Mouse (Mus musculus): ENCODE measurements around the gene AC124108.1.
"Not testable (repeated sequence)": the region's sequence is repeated elsewhere in the genome, so short reads cannot be mapped to it uniquely, and the experiment has no call there.

AC124108.1 gene

DNA sequence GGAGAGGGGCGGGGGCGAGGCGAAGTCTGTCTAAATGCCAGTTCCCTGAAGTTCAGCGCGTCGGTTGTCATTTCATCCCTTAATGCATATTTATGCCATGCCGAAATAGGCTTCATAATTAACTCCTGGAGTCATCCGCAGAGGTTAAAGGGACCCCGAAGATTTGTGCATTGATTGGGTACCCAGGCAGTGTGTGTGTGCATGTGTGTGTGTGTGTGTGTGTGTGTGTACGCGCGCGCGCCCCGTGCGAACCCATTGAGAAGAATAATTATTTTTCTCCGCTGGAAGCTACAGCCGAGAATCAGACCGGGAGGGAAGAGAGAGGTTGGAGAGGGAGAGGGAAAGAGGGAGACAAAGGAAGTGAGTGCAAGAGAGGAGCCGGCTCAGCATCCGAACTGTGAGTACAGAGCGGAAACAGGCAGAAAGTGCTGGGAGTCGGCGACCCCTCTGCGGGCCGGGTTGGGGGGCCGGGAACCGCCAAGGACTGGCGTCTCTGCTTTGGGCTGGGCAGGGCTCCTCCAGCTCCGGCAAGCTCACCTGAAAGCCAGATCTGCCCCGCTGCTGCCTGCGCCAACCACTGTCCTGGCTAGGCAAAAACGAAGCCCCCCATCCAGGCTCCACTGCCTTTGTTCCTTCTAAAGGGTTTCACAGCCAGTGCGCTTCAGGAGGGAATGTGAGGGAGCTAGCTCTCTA is at the start of gene AC124108.1, which contains the start of gene Lemd1:
Gene AC124108.1 (plus strand): TSS at position 365 of the 693 bp plus-strand sequence.
Gene Lemd1 (plus strand): TSS at position 339 of the 693 bp plus-strand sequence.
- DNase-seq (ENCODE audit: low spot score), result no peak

DNA sequence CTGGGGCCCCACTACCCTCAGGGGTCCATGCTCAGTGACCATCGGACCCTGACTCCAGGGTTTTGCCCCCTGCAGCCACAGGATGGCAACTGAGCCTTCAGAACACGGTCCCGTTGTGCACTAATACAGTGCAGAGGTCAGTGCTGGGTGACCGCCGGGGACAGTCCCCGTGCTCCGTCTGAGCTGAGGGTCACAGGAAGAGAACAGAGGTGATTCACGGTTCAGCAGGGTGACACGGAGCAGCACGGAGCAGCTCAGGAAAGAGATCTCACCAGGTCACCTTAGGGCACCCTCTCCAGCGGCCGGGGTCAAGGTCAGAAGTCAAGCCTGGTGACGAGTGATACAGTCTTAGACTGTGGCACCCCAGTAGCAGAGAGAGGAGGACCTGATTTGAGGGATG is 49.5 kb upstream of the AC124108.1 start:
- DNase-seq (ENCODE audit: low spot score), result no peak

DNA sequence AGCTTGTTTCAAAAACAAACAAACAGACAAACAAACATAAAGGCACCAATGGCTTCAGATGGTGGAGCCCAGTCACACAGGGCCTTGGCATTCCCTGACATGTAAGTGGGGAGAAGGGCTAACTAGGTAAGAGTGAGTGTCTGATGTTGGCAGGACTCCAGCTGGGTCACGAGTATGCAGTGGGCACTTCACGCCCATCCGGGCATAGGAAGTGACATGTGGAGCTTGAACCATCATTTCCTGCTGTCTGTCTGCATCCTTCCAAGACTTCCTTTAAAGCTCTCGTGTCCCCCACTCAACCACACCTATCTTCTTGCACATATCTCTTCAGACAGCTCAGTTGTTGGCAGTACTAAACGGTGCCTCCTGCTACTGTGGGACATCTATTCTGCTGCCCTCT is 48.2 kb upstream of the AC124108.1 start:
- no peak for DNase-seq (ENCODE audit: low spot score)

DNA sequence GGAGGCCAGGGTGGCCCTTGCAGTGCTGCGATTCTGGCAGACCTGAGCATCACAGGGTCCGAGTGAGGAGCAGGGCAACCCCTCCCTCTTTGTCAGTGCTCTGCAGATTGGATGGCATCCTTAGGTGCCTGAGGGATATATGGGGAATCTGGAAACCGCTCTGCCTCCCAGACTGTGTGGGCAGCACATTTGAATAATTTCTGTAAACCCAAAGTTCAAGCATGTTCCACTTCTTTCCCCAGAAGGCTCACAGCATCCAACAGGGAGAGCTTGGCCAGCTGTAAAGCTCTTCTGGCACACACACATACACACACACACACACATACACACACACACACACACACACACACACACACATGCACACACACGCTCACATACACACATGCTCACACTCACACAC is 47.5 kb upstream of the AC124108.1 start:
- DNase-seq (ENCODE audit: low spot score), result no peak

DNA sequence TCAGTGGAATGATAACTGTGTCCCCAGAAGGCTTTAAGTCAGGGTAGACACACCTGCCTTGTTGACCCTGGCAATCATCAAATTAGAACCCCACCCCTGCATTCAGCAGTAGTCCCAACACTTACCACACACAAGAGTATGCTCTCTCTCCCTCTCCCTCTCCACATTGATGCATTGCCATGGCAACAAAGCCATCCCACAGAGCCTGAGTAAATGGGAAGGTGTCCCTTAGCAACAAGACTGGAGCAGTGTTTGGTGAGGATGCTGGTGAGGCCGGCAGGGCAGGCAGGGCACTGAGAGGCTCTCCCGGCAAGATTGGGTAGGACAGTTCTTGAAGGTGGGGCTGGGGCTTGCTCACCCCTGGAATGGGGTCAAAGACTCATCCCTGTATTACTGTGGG is 47.0 kb upstream of the AC124108.1 start:
- no peak for DNase-seq (ENCODE audit: low spot score)

DNA sequence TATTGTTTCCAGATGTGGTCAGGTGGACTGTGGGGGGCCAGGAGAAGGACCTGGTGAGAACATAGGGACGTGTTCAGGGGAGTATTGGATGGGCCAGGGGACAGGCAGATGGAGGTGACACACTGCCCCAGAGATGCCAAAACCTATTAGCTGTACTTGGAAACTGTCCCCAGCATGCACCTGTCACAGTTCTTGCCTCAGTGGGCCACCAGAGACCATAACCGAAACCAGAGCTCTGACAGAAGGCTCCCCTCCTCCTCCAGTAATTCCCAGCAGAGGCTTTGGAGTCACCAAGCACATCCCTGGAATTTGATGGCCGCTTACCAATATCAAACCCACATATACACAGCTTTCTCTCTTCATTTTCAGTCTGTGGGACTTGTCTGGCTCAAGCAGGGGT is 46.4 kb upstream of the AC124108.1 start:
- no peak for DNase-seq (ENCODE audit: low spot score)

DNA sequence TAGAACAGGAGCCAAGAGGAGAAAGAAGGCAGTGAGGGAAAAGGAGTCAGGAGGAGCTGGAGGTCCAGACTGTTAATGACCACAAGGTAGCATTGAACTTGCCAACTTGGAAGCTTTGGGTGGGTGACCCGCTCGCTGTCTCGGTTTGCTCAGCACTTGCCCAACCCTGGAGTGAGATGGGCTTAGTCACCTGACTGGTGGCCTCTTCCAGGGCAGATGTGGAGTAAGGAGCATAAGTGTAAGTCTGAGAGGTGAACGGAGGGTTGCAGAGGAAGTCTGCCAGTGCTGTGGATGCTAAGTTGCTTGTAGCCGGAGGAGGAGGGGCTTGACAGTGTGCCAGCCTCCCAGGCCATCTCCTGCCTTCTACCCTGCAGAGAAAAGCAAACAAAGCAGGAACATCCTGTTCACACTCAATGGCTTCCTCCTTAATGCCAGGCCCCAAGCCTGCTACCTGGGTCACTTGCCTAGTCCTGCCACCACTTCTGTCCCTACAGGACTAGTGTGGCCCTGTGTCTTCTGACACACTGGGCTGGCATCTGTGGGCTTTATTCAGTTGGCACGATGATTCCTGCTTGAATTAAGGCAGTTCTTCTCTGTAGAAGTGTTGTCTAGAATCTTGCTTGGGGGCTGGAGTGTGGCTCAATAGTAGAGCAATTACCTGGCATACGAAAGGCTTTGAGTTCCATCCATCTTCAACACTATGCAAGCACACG is 45.1 kb upstream of the AC124108.1 start:
- no peak for DNase-seq (ENCODE audit: low spot score)

DNA sequence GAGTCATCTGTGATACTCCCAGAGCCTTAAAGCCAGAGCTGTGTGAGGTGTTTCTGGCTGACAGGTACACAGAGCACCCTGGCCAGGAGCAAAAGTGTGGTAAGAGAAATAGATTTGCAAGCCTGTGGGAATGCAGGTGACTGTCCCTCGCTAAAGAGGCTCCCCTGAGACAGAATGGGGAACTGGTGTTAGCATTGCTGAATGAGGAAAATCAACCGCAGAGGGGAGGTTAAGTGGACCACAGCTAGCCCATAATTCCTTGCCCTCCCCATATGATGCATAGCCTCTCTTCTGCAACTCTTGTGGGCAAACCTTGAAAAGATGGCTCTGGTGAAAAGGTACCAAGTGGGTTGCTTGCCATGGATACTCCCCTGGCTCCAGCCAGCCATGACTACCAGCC is 41.8 kb upstream of the AC124108.1 start:
- no peak for DNase-seq (ENCODE audit: low spot score)

DNA sequence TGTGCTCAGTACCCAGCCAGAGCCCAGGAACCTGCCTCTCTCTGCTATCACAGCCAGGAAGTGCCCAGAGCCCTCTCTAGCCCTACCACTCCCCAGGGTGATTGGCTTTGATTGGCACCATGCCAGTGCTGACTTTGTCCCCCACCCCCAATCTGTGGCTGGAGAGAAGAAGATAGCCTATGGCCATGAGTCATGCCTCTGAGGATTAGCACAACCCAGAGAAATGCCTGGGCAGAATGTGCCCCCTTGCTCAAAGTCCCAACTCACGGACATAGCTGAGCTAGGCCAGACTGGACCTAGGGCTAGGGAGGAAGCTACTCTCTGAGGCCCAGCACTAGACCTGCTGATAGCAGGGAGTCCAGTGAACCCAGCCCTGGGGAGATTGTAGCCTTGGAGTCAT is 41.1 kb upstream of the AC124108.1 start:
- no peak for DNase-seq (ENCODE audit: low spot score)

DNA sequence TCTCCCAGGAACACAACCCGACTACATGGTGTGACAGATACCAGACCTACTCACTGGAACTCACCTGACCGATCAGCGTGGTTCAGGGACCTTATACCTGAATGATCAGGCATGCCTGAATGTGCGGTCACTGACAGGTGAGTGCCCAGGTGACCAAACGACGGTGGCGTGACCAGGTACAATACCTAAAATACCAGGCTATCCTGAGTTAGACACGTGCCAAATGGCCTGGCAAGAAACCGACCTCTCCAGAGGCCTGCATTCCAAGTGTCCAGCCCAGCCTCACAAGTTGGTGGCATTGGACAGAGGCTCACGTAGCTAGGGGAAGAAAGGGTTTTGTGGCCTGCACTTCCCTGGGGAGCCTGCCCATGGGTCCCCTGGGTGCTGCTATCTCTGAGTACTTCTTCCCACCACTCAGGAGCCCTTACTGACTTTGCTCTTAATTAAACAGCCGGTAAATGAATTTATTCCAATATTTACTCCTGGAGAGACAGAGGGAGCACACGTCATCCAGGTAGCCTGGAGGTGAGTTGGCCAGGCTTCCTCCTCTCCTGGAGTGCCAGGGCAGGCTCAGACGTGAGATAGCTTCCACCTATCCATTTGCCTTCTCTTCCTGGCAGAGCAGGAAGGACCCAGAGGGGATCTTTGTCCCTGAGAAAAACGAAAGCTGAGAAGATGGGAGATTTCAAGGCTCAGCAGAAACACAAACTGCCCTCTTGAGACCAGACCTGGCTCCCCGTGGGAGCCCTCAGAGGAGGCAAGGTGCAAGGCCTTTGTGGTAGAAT is 40.2 kb upstream of the AC124108.1 start:
- no peak for DNase-seq (ENCODE audit: low spot score)

DNA sequence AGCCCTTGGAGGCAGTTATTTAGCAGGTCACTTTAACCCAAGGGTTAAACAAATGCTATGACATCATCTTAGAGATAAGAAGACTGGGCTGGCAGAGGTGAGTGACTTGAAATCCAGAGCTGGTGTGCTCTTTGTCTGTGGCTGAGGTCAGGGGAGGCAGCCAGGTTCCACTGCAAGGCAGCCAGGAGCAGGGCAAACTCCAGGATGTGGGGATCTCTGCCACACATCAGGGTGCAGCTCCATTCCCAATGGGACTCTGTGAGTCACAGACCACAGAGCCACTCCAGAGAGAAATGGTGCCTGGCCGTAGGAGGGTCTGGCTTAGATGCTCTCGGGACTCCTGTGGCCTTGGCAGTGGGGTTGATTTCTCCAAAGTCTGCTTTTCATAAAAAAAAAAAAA is 39.3 kb upstream of the AC124108.1 start:
- DNase-seq (ENCODE audit: low spot score), result no peak

DNA sequence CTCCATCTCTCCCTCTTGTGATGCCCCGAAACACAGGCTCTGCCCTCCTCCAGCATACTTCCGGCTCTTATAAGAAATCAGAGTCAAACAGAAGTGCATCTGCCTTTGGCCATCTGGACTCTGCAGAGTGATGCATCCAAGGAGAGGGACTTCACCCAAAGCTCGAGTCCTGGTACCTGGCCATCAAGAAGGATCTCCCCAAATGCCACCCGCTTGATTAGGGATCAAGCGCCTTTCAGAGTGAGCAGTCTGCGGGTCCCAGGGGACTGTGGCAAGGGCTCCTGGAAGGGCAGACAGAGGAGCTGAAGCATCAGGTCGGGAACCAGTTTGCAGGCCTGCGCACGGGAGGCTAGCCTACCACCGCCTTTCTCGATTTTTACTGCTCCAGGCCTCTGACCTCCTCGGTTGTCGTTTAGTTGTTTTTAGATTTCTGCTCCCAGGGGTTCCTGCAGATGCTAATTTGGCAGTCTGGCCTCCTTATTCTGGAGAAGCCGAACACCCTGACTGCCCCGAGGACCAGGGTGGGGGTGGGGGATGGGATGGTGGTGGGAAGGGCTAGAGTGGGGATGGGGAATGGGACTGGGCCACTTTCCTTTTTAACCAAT is 38.1 kb upstream of the AC124108.1 start:
- no peak for DNase-seq (ENCODE audit: low spot score)

DNA sequence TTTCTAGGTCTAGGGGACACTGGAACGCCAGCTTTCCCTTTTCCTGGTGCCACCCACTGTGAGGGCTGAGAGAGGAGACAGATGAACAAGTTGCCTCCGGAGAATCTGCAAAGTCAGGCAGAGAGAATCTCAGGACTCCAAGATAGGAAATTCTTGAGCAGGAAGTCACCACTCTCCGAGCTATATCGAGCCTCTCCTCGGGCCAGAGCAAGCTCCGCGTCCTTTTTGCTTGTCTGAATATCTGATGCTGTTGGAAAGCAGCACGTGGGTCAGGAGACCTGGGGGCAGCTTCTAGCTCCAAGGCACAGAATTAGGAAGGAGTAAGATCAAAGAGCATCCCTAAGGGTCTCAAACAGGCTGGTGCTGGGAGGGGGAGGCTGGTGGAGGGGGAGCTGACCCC is 37.6 kb upstream of the AC124108.1 start:
- no peak for DNase-seq (ENCODE audit: low spot score)

DNA sequence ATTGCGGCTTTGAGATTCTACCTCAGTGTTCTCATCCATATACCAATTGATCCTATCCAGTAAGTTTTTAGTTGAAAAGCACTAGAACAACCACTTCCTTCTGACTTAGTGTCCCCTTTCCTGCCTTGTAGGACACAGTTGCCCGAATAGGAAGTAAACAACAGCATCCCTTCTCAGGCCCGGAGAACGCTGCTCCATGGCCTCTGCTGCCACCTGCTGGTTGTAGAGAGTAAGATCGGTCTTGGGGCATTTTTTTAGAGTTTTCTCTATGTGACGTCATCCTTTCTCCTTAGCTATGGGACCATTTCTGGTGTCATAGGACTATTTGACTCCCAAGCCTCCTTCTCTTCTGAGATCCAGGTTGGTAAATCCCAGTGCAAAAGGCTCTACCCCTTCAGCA is 35.5 kb upstream of the AC124108.1 start:
- DNase-seq (ENCODE audit: low spot score), result peak; percentile 72

DNA sequence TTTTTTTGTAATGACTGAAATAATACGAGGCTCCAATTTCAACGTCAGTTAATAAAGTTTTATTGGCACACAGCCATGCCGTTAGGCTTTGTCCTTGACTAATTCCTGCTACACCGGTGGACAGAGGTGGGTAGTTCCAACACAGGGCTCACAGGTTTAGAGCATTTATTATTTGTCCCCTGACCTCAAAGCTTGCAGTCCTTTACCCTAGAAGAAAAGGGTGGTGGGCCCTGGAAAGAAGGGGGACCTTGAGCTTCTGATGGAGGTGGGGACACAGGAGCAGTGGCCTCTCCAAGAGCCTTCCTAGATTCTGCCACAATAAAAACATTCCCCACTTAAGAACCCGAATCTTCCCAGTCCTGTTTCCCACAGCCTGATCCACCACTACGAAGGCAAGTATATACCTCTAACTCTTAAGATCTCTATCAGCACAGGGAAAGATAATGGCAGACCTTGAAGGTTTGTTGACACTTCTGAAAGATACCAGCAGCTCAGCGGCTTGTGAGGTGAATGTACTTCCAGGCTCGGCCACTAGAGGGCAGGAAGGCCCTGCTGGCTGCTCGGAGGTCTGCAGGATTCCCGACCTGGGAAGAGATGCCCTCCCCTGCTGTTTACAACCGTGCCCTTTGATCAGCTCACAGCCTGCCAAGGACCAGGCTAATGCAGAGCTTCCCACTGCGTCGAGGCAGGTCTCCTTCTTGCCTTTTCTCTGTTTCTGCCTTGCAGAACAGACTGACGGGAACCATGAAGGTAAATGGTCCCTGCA is 34.1 kb upstream of the AC124108.1 start:
- peak; percentile 91 for DNase-seq (ENCODE audit: low spot score)

DNA sequence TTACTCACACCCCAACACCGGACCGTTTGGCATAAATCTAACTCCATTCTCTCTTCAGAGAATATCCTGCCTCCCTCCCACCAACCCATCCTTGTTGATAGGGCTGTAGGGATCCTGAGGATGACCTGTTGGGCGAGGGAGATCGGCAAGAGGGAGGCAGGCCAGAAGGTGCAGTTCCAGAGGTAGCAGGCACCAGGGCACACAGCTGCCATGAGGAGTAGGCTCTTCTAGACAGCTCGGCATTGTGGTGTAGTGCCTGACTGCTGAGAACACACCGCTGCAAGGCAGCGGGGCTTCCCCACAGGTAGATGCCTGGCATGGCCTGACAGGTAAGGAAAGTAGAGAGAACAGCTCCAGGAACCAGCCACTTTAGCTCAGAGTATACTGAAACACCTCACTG is 33.4 kb upstream of the AC124108.1 start:
- DNase-seq (ENCODE audit: low spot score), result no peak

DNA sequence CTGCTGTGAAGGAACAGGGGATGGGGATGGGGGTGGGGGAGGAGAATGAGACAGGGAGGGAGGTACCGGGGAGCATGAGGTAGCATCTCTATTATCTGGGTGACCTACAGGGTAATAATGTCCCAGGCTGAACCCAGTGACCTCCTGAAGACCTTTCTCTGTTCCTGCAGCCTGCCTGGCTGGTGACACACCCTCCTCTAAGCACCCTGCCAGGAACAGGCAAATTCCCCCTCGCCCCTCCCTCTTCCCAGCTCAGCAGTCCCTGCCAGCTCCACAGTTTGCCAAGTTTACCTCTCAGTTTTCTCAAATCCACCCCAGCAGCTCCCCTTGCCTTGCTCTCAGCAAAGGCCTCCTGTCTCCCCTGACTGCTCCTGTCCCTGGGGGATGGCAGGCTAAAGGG is 32.5 kb upstream of the AC124108.1 start:
- DNase-seq (ENCODE audit: low spot score), result no peak

DNA sequence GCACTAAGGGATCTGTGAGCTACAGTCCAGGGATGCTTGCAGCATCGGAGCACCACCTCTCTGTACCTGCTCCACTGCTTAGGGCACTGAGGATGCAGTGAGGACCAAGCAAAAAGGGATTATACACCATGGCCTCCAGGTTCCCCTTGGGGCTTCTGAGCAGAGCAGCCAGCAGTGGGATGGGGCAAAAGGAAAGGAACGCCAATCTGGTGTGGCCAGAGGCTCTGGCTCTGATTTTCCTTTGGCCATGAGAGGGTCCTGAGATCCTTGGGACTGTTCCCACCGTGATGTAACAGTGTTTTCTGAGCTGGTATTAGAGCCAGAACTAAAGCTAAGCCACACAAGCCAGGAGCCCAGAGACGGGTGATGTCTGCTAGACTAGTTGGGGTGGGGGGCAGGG is 31.6 kb upstream of the AC124108.1 start:
- DNase-seq (ENCODE audit: low spot score), result no peak

DNA sequence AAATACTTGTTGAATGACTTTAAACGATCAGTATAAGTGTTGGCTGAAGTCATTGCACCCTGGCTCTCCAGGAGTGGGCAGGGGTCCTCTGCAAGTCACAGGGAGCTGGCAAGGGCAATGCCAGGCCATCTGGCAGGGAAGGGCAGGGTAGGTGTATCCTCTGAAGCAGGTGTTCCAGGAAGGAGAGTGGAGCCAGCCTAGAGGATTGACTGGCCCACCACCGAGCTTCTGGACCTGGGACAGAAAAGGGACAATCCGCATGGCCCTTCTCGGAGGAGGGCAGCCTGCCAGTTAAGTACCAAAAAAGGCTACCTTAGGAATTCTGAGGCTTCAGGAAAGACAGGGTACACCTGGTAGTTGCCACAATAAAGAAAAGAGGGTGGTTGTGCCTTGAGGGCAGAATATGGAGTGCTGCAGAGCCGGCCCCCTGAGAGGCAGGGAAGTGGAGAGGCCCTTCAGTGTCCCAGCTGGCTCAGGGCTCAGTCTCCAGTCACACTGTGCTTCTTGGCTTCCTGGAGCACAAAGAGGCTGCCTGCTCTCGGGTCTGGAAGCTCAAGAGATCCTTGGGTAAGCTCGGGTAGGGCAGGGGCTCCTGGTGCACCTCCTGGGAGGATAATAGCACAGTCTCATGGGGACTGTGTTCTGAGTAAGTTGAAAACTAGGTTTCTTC is 29.9 kb upstream of the AC124108.1 start:
- DNase-seq (ENCODE audit: low spot score), result no peak

DNA sequence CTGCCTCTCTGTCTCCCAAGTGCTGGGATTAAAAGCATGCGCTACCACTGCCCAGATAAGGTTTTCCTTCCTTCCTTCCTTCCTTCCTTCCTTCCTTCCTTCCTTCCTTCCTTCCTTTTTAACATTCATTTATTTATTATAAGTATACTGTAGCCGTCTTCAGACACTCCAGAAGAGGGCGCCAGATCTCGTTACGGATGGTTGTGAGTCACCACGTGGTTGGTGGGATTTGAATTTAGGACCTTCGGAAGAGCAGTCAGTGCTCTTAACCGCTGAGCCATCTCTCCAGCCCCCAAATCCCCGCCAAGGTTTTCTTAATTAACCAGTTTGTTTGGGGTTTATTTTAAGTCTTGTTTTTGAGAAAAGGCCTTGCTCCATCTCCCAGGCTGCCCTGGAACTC is 28.6 kb upstream of the AC124108.1 start:
- DNase-seq (ENCODE audit: low spot score), result not testable (repeated sequence)

Measured in ovary, postnatal 14 days (tissue).